Mouse (Mus musculus): Measurements from ENCODE around the gene Gsta3.

DNA sequence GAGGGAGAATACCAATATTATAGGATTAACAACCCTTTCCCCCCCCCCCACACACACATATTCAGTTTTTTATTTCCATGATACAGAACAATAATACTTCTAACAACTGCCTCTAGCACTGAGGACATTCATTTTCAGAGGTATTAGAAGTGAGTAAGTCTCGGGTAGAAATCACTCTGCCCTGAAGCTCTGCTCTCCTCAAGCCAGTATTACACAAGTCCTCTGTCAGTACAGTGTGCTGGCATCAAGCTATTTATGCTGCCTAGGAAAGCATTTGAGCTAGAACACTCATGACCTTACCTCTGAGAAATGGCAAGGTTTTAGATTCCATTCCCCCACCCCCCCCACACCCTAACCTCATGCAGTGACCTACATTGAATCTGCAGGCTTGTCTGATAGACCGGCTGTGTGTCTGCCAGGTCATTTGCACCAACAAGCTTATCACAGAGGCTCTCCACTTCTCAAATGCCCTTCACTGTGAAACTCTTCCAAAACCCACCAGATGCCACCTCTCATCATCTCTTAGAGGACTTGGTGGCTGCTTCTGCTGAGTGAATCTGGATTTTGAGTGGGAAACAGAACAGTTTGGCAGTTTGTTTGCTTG is 34.1 kb downstream of the Gsta3 start:
- TF ChIP-seq CTCF (IDR thresholded peaks at IDR 0.05; ENCODE audit: low read depth) (no peak), EP300 (IDR thresholded peaks at IDR 0.05; ENCODE audit: low read depth) (no peak)

Data from heart, postnatal 0 days (tissue).